Mouse (Mus musculus) stomach, postnatal 0 days (tissue): ENCODE results near the gene Vwa1. TPM values are rescaled to one million over a fixed set of nuclear protein-coding genes. Genes with fewer than 3 reads are reported as not detected.

Experiments
- ATAC-seq: fragments of 200-750 bp; cut with Nextera tagmentation; 2 replicates; pipeline ENCODE4 v1.8.0; 2017; ENCODE audit not compliant: low FRiP score, low TSS enrichment
- DNase-seq: peaks from one replicate; pipeline ENCODE4 v3.0.0-alpha.2; 2016; ENCODE audit warnings: low spot score
- H3K27ac ChIP-seq: fragments of 300-500 bp; sonication (generic); replicated peaks from 2 replicates; pipeline ENCODE4 v1.5.1; 2014; ENCODE audit warnings: mild to moderate bottlenecking, control low read depth
- H3K27me3 ChIP-seq: fragments of 300-500 bp; sonication (generic); 2 replicates; pipeline ENCODE4 v1.6.1; 2014; ENCODE audit warnings: low read length; ENCODE audit not compliant: control insufficient read depth, insufficient read depth
- H3K36me3 ChIP-seq: fragments of 300-500 bp; sonication (generic); 2 replicates; pipeline ENCODE4 v1.6.1; 2014; ENCODE audit warnings: low read length, mixed read lengths; ENCODE audit not compliant: control insufficient read depth, insufficient read depth
- H3K4me1 ChIP-seq: fragments of 300-500 bp; sonication (generic); replicated peaks from 2 replicates; pipeline ENCODE4 v1.6.1; 2014; ENCODE audit warnings: antibody characterized with exemption; ENCODE audit not compliant: control insufficient read depth, insufficient read depth
- H3K4me2 ChIP-seq: fragments of 300-500 bp; sonication (generic); replicated peaks from 2 replicates; pipeline ENCODE4 v1.6.1; 2014; ENCODE audit warnings: low read depth, mild to moderate bottlenecking, control low read depth, moderate library complexity
- H3K4me3 ChIP-seq: fragments of 300-500 bp; sonication (generic); 2 replicates; pipeline ENCODE4 v1.5.1; 2014; ENCODE audit warnings: low read depth, low read length, control low read depth
- H3K9ac ChIP-seq: fragments of 300-500 bp; sonication (generic); 2 replicates; pipeline ENCODE4 v1.6.1; 2014; ENCODE audit warnings: mild to moderate bottlenecking, low read length, control low read depth, mixed read lengths
- H3K9me3 ChIP-seq: fragments of 300-500 bp; sonication (generic); 2 replicates; pipeline ENCODE4 v1.6.1; 2016; ENCODE audit warnings: low read length; ENCODE audit not compliant: control insufficient read depth
- CTCF ChIP-seq: IDR thresholded peaks from 2 replicates; pipeline ENCODE4 v1.5.1; 2016; ENCODE audit warnings: antibody characterized with exemption, low read depth, mild to moderate bottlenecking, moderate library complexity
- EP300 ChIP-seq: optimal IDR thresholded peaks from 2 replicates; pipeline ENCODE3; 2016; ENCODE audit warnings: antibody characterized with exemption
- WGBS: fragments of 180-500 bp; shearing (Covaris S2); extraction: QIAGEN DNeasy Blood & Tissue Kit; methylation state at CpG from one replicate; pipeline ENCODE4 v1.1.7; 2014; 5-methylcytosine and 5-hydroxymethylcytosine counted together
- microRNA-seq: library from miRNA; unstranded; fragments of <30 nt; microRNA quantifications from one replicate; pipeline ENCODE4, GENCODE M21; 2016
- polyA plus RNA-seq: library from polyadenylated mRNA; unstranded; fragments of >200 nt; fragmentation: Nextera tagmentation; extraction: Ambion mirVana; gene quantifications from 2 replicates; pipeline ENCODE4 v1.2.1, GENCODE M21; 2015

The Vwa1 gene
- polyA plus RNA-seq, 1 experiment from 2014 or later = 32.3 TPM

GRCm38 (mm10) chr4:155733267-155733666, 41.2 kb downstream of the Vwa1 start:
- Histone ChIP-seq H3K4me3 (no peak overlapping the region), H3K9me3 (no peaks in the 10 kb centered on the region), H3K27me3 (no peaks in the 10 kb centered on the region), H3K4me2 (no peak overlapping the region; the same call in 1 of the 2 replicates), H3K27ac (no peak overlapping the region), H3K36me3 (peaks cover 2% of the 10 kb centered on the region; the same call in 1 of the 2 replicates), H3K9ac (no peak overlapping the region; the same call in 1 of the 2 replicates), H3K4me1 (no peaks in the 10 kb centered on the region; the same call in 1 of the 2 replicates)
- ATAC-seq = no peak
- TF ChIP-seq CTCF (no peak), EP300 (no peak)
- DNase-seq = no peak
- 89% methylated on average over 10 of the region's 10 CpGs for WGBS

- Histone ChIP-seq H3K9me3 (no peaks in the 10 kb centered on the region), H3K9ac (no peak overlapping the region), H3K4me1 (no peaks in the 10 kb centered on the region), H3K4me2 (no peak overlapping the region), H3K36me3 (no peaks in the 10 kb centered on the region; the same call in 1 of the 2 replicates), H3K27ac (no peak overlapping the region), H3K4me3 (no peak overlapping the region), H3K27me3 (no peaks in the 10 kb centered on the region)
- DNase-seq (no peak), ATAC-seq (no peak)
- 67% methylated on average over 2 of the region's 2 CpGs for WGBS
- TF ChIP-seq EP300 = no peak
- no peak for TF ChIP-seq CTCF
Observed at GRCm38 (mm10) chr4:155727993-155728392, 46.5 kb downstream of the Vwa1 start.

- Histone ChIP-seq H3K4me1 (no peaks in the 10 kb centered on the region), H3K36me3 (peaks cover 2% of the 10 kb centered on the region; the same call in 1 of the 2 replicates), H3K4me3 (no peak overlapping the region), H3K9ac (no peak overlapping the region), H3K9me3 (no peaks in the 10 kb centered on the region), H3K27ac (no peak overlapping the region), H3K27me3 (no peaks in the 10 kb centered on the region), H3K4me2 (no peak overlapping the region)
- no peak for DNase-seq
- whole genome bisulfite sequencing = 56% methylated on average over 4 of the region's 4 CpGs
- peak; percentile 78 for TF ChIP-seq CTCF
- no peak for TF ChIP-seq EP300
- ATAC-seq = peak; percentile 49
Observed at GRCm38 (mm10) chr4:155721668-155722083, 52.8 kb downstream of the Vwa1 start.

Small RNA genes within 50 kb of the gene (microRNA-seq; reads per million reads assigned to microRNA genes)
- not detected for gene Gm27743

Other genes starting within 250 kb of the Vwa1 start
- 75.2 and 78.4 TPM in 2 replicates for gene Nadk, start 212.3 kb downstream of the Vwa1 start, polyA plus RNA-seq
- gene Slc35e2, start 173.3 kb downstream of the Vwa1 start, polyA plus RNA-seq = 3.2 and 3.8 TPM in 2 replicates
- gene Cdk11b, start 149.8 kb downstream of the Vwa1 start, polyA plus RNA-seq = 39.5 and 46.9 TPM in 2 replicates
- gene Gm10563, start 129.3 kb downstream of the Vwa1 start, polyA plus RNA-seq = not detected in 2 replicates
- 87.9 and 89.3 TPM in 2 replicates for gene Mmp23, start 121.3 kb downstream of the Vwa1 start, polyA plus RNA-seq
- 10.5 and 11.0 TPM in 2 replicates for gene Mib2, start 105.5 kb downstream of the Vwa1 start, polyA plus RNA-seq
- 9.6 and 11.0 TPM in 2 replicates for gene Fndc10, start 80.4 kb downstream of the Vwa1 start, polyA plus RNA-seq
- 152 and 153 TPM in 2 replicates for gene Ssu72, start 69.9 kb downstream of the Vwa1 start, polyA plus RNA-seq
- 0.39 and 0.45 TPM in 2 replicates for gene Tmem240, start 39.9 kb downstream of the Vwa1 start, polyA plus RNA-seq
- gene Atad3a, start 13.6 kb downstream of the Vwa1 start, polyA plus RNA-seq = 48.8 and 55.1 TPM in 2 replicates
- 0.13 and 0.27 TPM in 2 replicates for gene Tmem88b, start 11.2 kb upstream of the Vwa1 start, polyA plus RNA-seq
- gene Ankrd65, start 15.7 kb upstream of the Vwa1 start, polyA plus RNA-seq = 0.10 and 0.13 TPM in 2 replicates
- 230 and 240 TPM in 2 replicates for gene Mrpl20, start 28.2 kb upstream of the Vwa1 start, polyA plus RNA-seq
- gene Ccnl2, start 37.8 kb upstream of the Vwa1 start, polyA plus RNA-seq = 72.2 and 83.2 TPM in 2 replicates
- gene Aurkaip1, start 56.6 kb upstream of the Vwa1 start, polyA plus RNA-seq = 129 and 133 TPM in 2 replicates
- gene Mxra8, start 65.0 kb upstream of the Vwa1 start, polyA plus RNA-seq = 79.4 and 88.4 TPM in 2 replicates
- gene Dvl1, start 72.7 kb upstream of the Vwa1 start, polyA plus RNA-seq = 8.1 and 10.4 TPM in 2 replicates
- gene Tas1r3, start 88.7 kb upstream of the Vwa1 start, polyA plus RNA-seq = 0.11 and 0.28 TPM in 2 replicates
- 25.0 and 26.5 TPM in 2 replicates for gene Cptp, start 94.7 kb upstream of the Vwa1 start, polyA plus RNA-seq
- 30.7 and 32.6 TPM in 2 replicates for gene Ints11, start 94.8 kb upstream of the Vwa1 start, polyA plus RNA-seq
- 35.7 and 36.5 TPM in 2 replicates for gene Pusl1, start 117.1 kb upstream of the Vwa1 start, polyA plus RNA-seq
- gene Acap3, start 117.1 kb upstream of the Vwa1 start, polyA plus RNA-seq = 9.7 and 10.2 TPM in 2 replicates
- 72.8 and 75.5 TPM in 2 replicates for gene Ube2j2, start 169.1 kb upstream of the Vwa1 start, polyA plus RNA-seq
- gene C1qtnf12, start 187.6 kb upstream of the Vwa1 start, polyA plus RNA-seq = 48.5 and 59.1 TPM in 2 replicates
- gene B3galt6, start 218.0 kb upstream of the Vwa1 start, polyA plus RNA-seq = 9.0 and 9.4 TPM in 2 replicates
- 129 and 137 TPM in 2 replicates for gene Sdf4, start 218.2 kb upstream of the Vwa1 start, polyA plus RNA-seq
- 0.21 and 0.48 TPM in 2 replicates for gene Tnfrsf4, start 239.1 kb upstream of the Vwa1 start, polyA plus RNA-seq